Mouse (Mus musculus): ENCODE results near the gene Spata5.

DNA sequence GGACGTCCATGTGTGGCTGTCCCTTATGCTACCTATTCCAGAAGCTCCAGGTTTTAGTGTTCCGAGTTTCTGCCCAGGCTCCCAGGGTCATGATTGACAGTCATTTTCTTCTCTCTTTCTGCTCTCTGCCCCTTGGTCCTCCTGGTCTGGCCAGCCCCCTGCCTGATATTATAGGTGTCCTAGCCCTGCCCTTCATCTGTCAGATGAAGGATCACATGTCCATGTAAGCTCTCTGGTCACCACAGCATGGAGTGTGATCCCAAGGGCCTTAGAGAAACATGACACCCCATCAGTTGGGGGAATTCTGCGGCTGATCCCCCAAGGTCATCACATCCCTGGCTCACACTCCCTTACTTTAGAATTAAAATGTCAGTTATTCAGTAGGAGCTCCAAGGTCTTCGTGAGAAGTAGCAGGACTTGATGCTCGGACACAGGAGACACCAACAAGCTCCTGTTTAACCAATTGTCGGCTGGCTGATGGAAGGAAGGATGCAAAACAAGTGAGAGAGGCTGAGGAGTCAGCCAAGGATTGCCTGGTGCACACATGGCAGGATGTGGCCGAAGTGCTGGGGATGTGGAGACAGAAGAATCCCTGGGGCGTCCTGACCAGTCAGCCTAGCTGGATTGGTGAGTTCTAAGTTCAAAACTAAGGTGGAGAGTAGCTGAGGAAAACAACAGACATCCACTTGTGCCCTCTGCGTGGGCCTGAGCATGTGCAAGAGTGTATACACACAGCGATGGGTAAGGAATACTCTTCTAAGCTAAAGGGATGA, 195.4 kb downstream of the Spata5 start:
- TF ChIP-seq EP300 (IDR thresholded peaks at IDR 0.05; ENCODE audit: low read depth in 1 of 2, low read length in 2 of 2) = no peak
- TF ChIP-seq SMC3 (IDR thresholded peaks at IDR 0.05; ENCODE audit: low read depth, low read length) = no peak
- TF ChIP-seq POLR2A (IDR thresholded peaks at IDR 0.05; ENCODE audit: control insufficient read depth in 1 of 2, insufficient read depth in 1 of 2, low read depth in 1 of 2, low read length in 2 of 2, poor library complexity in 1 of 2) = no peak
- TF ChIP-seq MYB (IDR thresholded peaks at IDR 0.05; ENCODE audit: low read depth, low read length) = no peak
- TF ChIP-seq MAX (IDR thresholded peaks at IDR 0.05; ENCODE audit: low read length) = no peak
- TF ChIP-seq NRF1 (IDR thresholded peaks at IDR 0.05; ENCODE audit: insufficient read depth, low read depth, low read length, poor library complexity, severe bottlenecking) = no peak
- no peak for TF ChIP-seq JUND (IDR thresholded peaks at IDR 0.05; ENCODE audit: low read depth, low read length)
- TF ChIP-seq POLR2AphosphoS5 (IDR thresholded peaks at IDR 0.05; ENCODE audit: borderline replicate concordance, low read depth, low read length) = no peak
- no peak for TF ChIP-seq CTCF (IDR thresholded peaks at IDR 0.05 in 2 of 3, conservative IDR thresholded peaks at IDR 0.05 in 1 of 3; ENCODE audit: control insufficient read depth in 1 of 3, insufficient read depth in 1 of 3, low read depth in 2 of 3, low read length in 3 of 3, poor library complexity in 1 of 3, severe bottlenecking in 1 of 3)

All from MEL (cell line).